Mouse (Mus musculus): ENCODE data around the gene Ranbp10.

- TF ChIP-seq CTCF (IDR thresholded peaks at IDR 0.05) (no peak), EP300 (IDR thresholded peaks at IDR 0.05) (peak; percentile 93)
These were observed 31.4 kb downstream of the Ranbp10 start for GRCm38 (mm10) chr8:105795785-105796184.
